Mouse (Mus musculus) 416B (cell line): ENCODE data around the gene Abi3bp.
A peak's percentile ranks its signal among the peaks of the same experiment; 100 is the strongest.

Source experiments
- DNase-seq: peaks from one replicate; pipeline ENCODE4 v3.0.0; 2011; ENCODE audit warnings: low read depth

Gene Abi3bp

GRCm38 (mm10) chr16:56518024-56518423 lies 40.3 kb downstream of the Abi3bp start:
- no peak for DNase-seq

- DNase-seq, result peak; percentile 52
These were observed 46.7 kb downstream of the Abi3bp start for GRCm38 (mm10) chr16:56524359-56524758.

- no peak for DNase-seq
These were observed 48.8 kb downstream of the Abi3bp start for GRCm38 (mm10) chr16:56526482-56526881.

- DNase-seq, result no peak
These were observed 50.5 kb downstream of the Abi3bp start for GRCm38 (mm10) chr16:56528079-56528688.

GRCm38 (mm10) chr16:56579536-56579935 lies 101.9 kb downstream of the Abi3bp start:
- DNase-seq, result no peak

GRCm38 (mm10) chr16:56593581-56593980 lies 115.9 kb downstream of the Abi3bp start:
- no peak for DNase-seq

GRCm38 (mm10) chr16:56594866-56595265 lies 117.2 kb downstream of the Abi3bp start:
- DNase-seq, result no peak

- DNase-seq, result no peak
These were observed 120.7 kb downstream of the Abi3bp start for GRCm38 (mm10) chr16:56598427-56598826.

GRCm38 (mm10) chr16:56602394-56602793 lies 124.7 kb downstream of the Abi3bp start:
- DNase-seq, result no peak

GRCm38 (mm10) chr16:56610572-56610971 lies 132.9 kb downstream of the Abi3bp start:
- no peak for DNase-seq

- DNase-seq, result no peak
These were observed 133.6 kb downstream of the Abi3bp start for GRCm38 (mm10) chr16:56611096-56611867.

GRCm38 (mm10) chr16:56638544-56638943 lies 160.9 kb downstream of the Abi3bp start:
- peak; percentile 10 for DNase-seq

- peak; percentile 8 for DNase-seq
These were observed 167.6 kb downstream of the Abi3bp start for GRCm38 (mm10) chr16:56645251-56645650.

- no peak for DNase-seq
These were observed 168.9 kb downstream of the Abi3bp start for GRCm38 (mm10) chr16:56646382-56647172.

- no peak for DNase-seq
These were observed 177.7 kb downstream of the Abi3bp start for GRCm38 (mm10) chr16:56655193-56655910.

- peak; percentile 8 for DNase-seq
These were observed 181.2 kb downstream of the Abi3bp start for GRCm38 (mm10) chr16:56658866-56659265.

- DNase-seq, result no peak
These were observed 191.8 kb downstream of the Abi3bp start for GRCm38 (mm10) chr16:56669520-56669919.

- no peak for DNase-seq
These were observed 193.3 kb downstream of the Abi3bp start for GRCm38 (mm10) chr16:56670941-56671340.

- no peak for DNase-seq
These were observed 195.7 kb downstream of the Abi3bp start for GRCm38 (mm10) chr16:56673420-56673819.

- peak; percentile 47 for DNase-seq
These were observed 199.5 kb downstream of the Abi3bp start for GRCm38 (mm10) chr16:56677146-56677545.

GRCm38 (mm10) chr16:56681010-56681645 lies 203.4 kb downstream of the Abi3bp start:
- no peak for DNase-seq

- DNase-seq, result no peak
These were observed 209.1 kb downstream of the Abi3bp start for GRCm38 (mm10) chr16:56686747-56687146.
